Mouse (Mus musculus): ENCODE measurements at regions not wholly inside any gene's neighbourhood (a gene's known extent, or its start where the extent isn't known, plus 50 kb on each side); places are given as distances from the start of the nearest gene placed in this dataset.

DNA sequence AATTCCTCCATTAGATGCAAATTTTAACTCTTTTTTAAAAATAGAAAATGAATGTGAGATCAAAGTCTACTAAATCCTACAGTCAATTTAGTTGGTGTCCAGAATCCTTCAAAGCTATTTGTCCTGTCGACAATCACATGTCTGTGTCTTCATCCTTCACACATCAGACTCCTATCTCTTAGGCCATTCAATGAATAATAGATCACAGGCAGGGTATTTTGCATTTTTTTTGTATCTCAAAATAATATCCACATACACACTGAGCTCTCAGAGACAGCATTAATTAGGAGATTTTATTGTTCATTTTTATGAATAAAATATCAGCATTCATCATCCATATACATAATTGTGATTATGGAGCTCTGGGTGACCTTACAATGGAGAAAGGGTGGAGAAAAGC lies 427.2 kb downstream of the Hao1 start:
- Histone ChIP-seq H3K9ac (ENCODE audit: low read length) (no peak overlapping the region), H3K27me3 (replicated peaks; ENCODE audit: control insufficient read depth, insufficient read depth, low read length) (no peaks in the 10 kb centered on the region), H3K4me3 (ENCODE audit: low read depth, low read length) (no peak overlapping the region), H3K36me3 (ENCODE audit: control insufficient read depth, insufficient read depth, low read length) (no peaks in the 10 kb centered on the region), H3K9me3 (replicated peaks; ENCODE audit: control insufficient read depth, low read length) (no peaks in the 10 kb centered on the region), H3K4me1 (ENCODE audit: control insufficient read depth, insufficient read depth, low read length) (no peaks in the 10 kb centered on the region), H3K27ac (ENCODE audit: low read depth, low read length) (no peak overlapping the region), H3K4me2 (ENCODE audit: low read length) (no peak overlapping the region)
- ATAC-seq (no peak), DNase-seq (ENCODE audit: low spot score) (no peak)
- 80% methylated on average over 1 of the region's 1 CpGs for WGBS

DNA sequence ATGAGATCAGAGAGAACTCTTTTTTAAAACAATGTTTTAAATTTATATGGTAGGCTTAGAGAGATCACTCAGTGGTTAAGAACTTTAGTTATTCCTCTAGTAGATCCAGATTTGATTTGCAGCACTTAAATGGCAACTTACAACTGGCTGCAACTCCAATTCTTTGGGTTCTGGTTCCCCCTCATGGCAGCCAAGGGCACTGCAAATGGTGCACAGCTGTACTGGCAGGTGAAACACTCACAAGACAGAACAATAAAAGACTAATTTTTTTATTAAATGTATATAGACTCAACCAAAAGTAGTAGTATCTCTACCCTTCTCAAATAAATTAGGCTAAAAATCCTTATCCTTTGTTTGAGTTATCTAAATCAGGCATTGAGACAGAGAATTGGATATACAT lies 446.9 kb downstream of the Hao1 start:
- no peaks in the 10 kb centered on the region for H3K4me1 ChIP-seq (ENCODE audit: control insufficient read depth, insufficient read depth, low read length)
- no peaks in the 10 kb centered on the region for H3K27me3 ChIP-seq (replicated peaks; ENCODE audit: control insufficient read depth, insufficient read depth, low read length)
- no peak overlapping the region for H3K9ac ChIP-seq (ENCODE audit: low read length)
- DNase-seq (ENCODE audit: low spot score) = no peak
- no peak overlapping the region for H3K27ac ChIP-seq (ENCODE audit: low read depth, low read length)
- no peaks in the 10 kb centered on the region for H3K36me3 ChIP-seq (ENCODE audit: control insufficient read depth, insufficient read depth, low read length)
- no peak for ATAC-seq
- no peak overlapping the region for H3K4me3 ChIP-seq (ENCODE audit: low read depth, low read length)
- no peak overlapping the region for H3K4me2 ChIP-seq (ENCODE audit: low read length)
- H3K9me3 ChIP-seq (replicated peaks; ENCODE audit: control insufficient read depth, low read length) = no peaks in the 10 kb centered on the region

DNA sequence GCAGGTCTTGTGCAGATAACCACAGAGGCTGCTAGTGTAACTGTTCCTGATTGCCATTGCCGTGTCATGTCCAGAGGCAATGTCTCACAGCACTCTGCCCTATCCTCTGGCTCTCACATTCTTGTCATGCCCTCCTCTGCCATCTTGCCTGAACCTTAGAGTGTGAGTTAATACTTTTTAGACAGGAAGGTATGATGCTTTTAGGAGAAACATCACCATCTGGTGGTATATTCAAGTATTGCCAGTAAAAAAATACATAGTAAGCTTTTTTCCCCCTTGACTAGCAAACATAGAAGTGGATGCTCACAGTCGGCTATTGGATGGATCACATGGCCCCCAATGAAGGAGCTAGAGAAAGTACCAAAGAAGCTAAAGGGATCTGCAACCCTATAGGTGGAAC lies 465.8 kb downstream of the Hao1 start:
- H3K27me3 ChIP-seq (replicated peaks; ENCODE audit: control insufficient read depth, insufficient read depth, low read length) = no peaks in the 10 kb centered on the region
- ATAC-seq (no peak), DNase-seq (ENCODE audit: low spot score) (no peak)
- H3K9me3 ChIP-seq (replicated peaks; ENCODE audit: control insufficient read depth, low read length) = no peaks in the 10 kb centered on the region
- H3K4me3 ChIP-seq (ENCODE audit: low read depth, low read length) = no peak overlapping the region
- no peak overlapping the region for H3K4me2 ChIP-seq (ENCODE audit: low read length)
- H3K4me1 ChIP-seq (ENCODE audit: control insufficient read depth, insufficient read depth, low read length) = no peaks in the 10 kb centered on the region
- no peak overlapping the region for H3K9ac ChIP-seq (ENCODE audit: low read length)
- WGBS = 79% methylated on average over 2 of the region's 2 CpGs
- H3K27ac ChIP-seq (ENCODE audit: low read depth, low read length) = no peak overlapping the region
- H3K36me3 ChIP-seq (ENCODE audit: control insufficient read depth, insufficient read depth, low read length) = no peaks in the 10 kb centered on the region

DNA sequence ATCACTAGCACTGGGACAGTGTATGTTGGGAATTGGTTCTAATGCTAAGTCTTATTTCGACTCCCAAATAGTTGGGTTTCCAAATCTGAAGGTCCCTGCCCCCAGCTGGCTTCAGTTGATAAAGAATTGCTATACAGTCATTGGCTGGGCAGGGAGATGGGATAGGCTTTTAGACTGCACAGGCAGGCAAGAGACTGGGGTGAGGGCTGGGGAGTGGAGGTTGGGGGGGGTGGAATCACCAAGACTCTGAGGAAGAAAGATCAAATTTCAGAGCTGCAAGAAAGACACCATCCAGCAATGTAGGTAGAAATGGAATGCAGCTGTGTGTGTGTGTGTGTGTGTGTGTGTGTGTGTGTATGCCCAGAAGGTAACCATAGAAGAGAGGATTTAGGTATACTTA lies 474.0 kb downstream of the Hao1 start:
- WGBS = 74% methylated on average over 1 of the region's 1 CpGs

DNA sequence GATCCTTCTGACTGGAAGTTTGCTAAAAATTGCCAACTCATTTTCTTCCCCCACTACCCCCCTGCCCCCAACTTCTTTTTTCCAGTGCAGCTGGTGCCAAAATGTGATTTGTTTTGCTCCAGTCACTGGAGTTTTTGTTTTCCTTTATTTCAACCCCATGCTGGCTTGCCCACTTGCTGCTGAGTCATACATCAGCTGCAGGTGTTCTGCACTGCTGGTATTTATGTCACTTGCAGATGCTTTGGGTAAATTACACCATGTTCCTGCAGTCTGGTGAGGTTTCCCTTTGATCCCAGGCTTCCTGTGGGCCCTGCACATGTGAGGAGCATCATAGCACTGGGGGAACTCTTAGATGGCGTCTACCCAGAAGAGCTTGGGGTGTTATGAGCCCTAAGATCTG lies 476.2 kb downstream of the Hao1 start:
- ATAC-seq (no peak), DNase-seq (ENCODE audit: low spot score) (peak; percentile 1)
- H3K4me2 ChIP-seq (ENCODE audit: low read length) = no peak overlapping the region
- no peaks in the 10 kb centered on the region for H3K36me3 ChIP-seq (ENCODE audit: control insufficient read depth, insufficient read depth, low read length)
- H3K27me3 ChIP-seq (replicated peaks; ENCODE audit: control insufficient read depth, insufficient read depth, low read length) = no peaks in the 10 kb centered on the region
- no peaks in the 10 kb centered on the region for H3K4me1 ChIP-seq (ENCODE audit: control insufficient read depth, insufficient read depth, low read length)
- no peak overlapping the region for H3K4me3 ChIP-seq (ENCODE audit: low read depth, low read length)
- H3K9ac ChIP-seq (ENCODE audit: low read length) = no peak overlapping the region
- H3K9me3 ChIP-seq (replicated peaks; ENCODE audit: control insufficient read depth, low read length) = no peaks in the 10 kb centered on the region
- H3K27ac ChIP-seq (ENCODE audit: low read depth, low read length) = no peak overlapping the region
- WGBS = 72% methylated on average over 1 of the region's 1 CpGs

More for the DNA sequence above, 474.0 kb downstream of the Hao1 start:
- no peaks in the 10 kb centered on the region for H3K36me3 ChIP-seq (ENCODE audit: control insufficient read depth, insufficient read depth, low read length)
- ATAC-seq (no peak), DNase-seq (ENCODE audit: low spot score) (no peak)
- H3K4me3 ChIP-seq (ENCODE audit: low read depth, low read length) = no peak overlapping the region
- no peaks in the 10 kb centered on the region for H3K4me1 ChIP-seq (ENCODE audit: control insufficient read depth, insufficient read depth, low read length)
- no peaks in the 10 kb centered on the region for H3K27me3 ChIP-seq (replicated peaks; ENCODE audit: control insufficient read depth, insufficient read depth, low read length)
- no peaks in the 10 kb centered on the region for H3K9me3 ChIP-seq (replicated peaks; ENCODE audit: control insufficient read depth, low read length)
- H3K27ac ChIP-seq (ENCODE audit: low read depth, low read length) = no peak overlapping the region
- no peak overlapping the region for H3K4me2 ChIP-seq (ENCODE audit: low read length)
- no peak overlapping the region for H3K9ac ChIP-seq (ENCODE audit: low read length)

DNA sequence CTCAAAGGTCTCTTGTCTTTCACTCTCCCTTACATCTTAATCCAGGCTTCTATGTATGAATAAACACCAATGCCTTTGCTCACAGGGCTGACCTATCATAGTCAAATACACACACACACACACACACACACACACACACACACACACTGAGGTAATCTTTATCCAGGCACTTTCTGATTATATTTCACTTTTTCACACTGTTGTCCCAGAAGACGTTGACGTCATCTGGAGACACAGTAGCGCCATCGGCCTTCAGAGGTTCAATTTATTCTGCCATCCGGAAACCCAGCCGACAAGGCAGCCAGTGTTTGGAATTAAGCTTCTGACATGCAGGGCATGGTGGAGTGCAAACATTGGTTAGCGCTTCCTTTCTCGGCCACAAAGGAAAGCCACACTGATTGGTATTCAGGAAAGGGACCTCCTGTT lies 486.2 kb downstream of the Hao1 start:
- 34% methylated on average over 8 of the region's 8 CpGs for WGBS
- Histone ChIP-seq H3K4me2 (ENCODE audit: low read length) (no peak overlapping the region), H3K4me3 (ENCODE audit: low read depth, low read length) (no peak overlapping the region), H3K4me1 (ENCODE audit: control insufficient read depth, insufficient read depth, low read length) (no peaks in the 10 kb centered on the region), H3K36me3 (ENCODE audit: control insufficient read depth, insufficient read depth, low read length) (no peaks in the 10 kb centered on the region), H3K27me3 (replicated peaks; ENCODE audit: control insufficient read depth, insufficient read depth, low read length) (no peaks in the 10 kb centered on the region), H3K9me3 (replicated peaks; ENCODE audit: control insufficient read depth, low read length) (no peaks in the 10 kb centered on the region), H3K9ac (ENCODE audit: low read length) (no peak overlapping the region), H3K27ac (ENCODE audit: low read depth, low read length) (no peak overlapping the region)
- ATAC-seq = peak; percentile 79
- peak; percentile 58 for DNase-seq (ENCODE audit: low spot score)

DNA sequence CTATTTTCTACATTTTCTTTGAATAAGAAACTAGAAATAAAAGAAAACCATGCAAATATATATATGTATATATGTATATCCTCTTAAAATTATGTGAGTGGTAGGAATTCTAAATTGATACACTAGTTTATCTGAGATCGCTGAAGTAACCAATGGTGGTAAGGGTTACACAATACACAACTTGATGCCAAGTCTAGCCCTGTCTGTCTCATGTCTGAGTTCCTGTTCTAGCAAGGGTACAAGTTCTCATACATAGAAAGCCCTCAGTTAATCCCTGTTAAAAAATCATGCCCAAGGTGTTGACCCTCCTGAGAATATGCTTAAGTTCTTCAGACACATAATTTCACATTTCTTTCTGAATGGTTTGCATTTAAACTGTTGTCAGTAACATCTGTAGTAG lies 486.8 kb downstream of the Hao1 start:
- DNase-seq (ENCODE audit: low spot score) (no peak), ATAC-seq (no peak)
- no peaks in the 10 kb centered on the region for H3K9me3 ChIP-seq (replicated peaks; ENCODE audit: control insufficient read depth, low read length)
- WGBS = 96% methylated on average over 1 of the region's 1 CpGs
- no peak overlapping the region for H3K9ac ChIP-seq (ENCODE audit: low read length)
- no peak overlapping the region for H3K27ac ChIP-seq (ENCODE audit: low read depth, low read length)
- no peaks in the 10 kb centered on the region for H3K36me3 ChIP-seq (ENCODE audit: control insufficient read depth, insufficient read depth, low read length)
- no peaks in the 10 kb centered on the region for H3K4me1 ChIP-seq (ENCODE audit: control insufficient read depth, insufficient read depth, low read length)
- no peaks in the 10 kb centered on the region for H3K27me3 ChIP-seq (replicated peaks; ENCODE audit: control insufficient read depth, insufficient read depth, low read length)
- H3K4me3 ChIP-seq (ENCODE audit: low read depth, low read length) = no peak overlapping the region
- H3K4me2 ChIP-seq (ENCODE audit: low read length) = no peak overlapping the region

DNA sequence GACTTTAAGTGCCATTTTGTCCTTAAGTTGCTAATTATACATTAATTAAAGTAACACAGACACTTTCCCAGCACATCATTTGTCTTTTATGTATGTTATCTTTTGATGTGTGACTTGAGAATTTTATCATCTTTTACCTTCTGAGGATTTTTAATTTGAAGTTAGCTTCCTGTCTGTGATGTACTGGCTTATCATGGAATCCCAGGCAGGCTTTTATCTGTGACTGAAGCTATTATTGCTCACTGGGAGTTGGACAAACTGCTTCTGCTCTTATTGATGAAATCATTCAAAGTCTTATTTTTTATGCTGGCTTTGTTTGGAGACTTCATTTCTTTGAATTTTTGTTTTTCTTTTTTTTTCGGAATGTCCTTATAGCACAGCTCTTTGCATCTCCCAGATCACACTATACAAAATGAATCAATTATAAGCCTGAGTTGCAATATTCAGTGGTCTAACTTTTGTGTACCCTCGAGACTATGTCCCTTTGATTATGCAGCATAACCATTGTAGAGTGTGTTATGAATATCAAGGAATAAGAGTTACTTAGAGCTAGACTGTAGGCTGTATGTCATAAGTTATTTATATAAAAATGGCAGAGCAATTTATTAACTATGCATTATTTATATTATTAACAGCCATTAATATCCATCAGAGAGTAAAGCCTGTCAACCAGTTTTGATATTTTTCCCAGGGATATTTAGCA lies 494.1 kb downstream of the Hao1 start:
- H3K4me3 ChIP-seq (ENCODE audit: low read depth, low read length) = no peak overlapping the region
- H3K9me3 ChIP-seq (replicated peaks; ENCODE audit: control insufficient read depth, low read length) = no peaks in the 10 kb centered on the region
- H3K27ac ChIP-seq (ENCODE audit: low read depth, low read length) = no peak overlapping the region
- 82% methylated on average over 2 of the region's 2 CpGs for WGBS
- H3K4me2 ChIP-seq (ENCODE audit: low read length) = no peak overlapping the region
- H3K27me3 ChIP-seq (replicated peaks; ENCODE audit: control insufficient read depth, insufficient read depth, low read length) = no peaks in the 10 kb centered on the region
- DNase-seq (ENCODE audit: low spot score) (no peak), ATAC-seq (no peak)
- H3K36me3 ChIP-seq (ENCODE audit: control insufficient read depth, insufficient read depth, low read length) = no peaks in the 10 kb centered on the region
- H3K9ac ChIP-seq (ENCODE audit: low read length) = no peak overlapping the region
- H3K4me1 ChIP-seq (ENCODE audit: control insufficient read depth, insufficient read depth, low read length) = no peaks in the 10 kb centered on the region

DNA sequence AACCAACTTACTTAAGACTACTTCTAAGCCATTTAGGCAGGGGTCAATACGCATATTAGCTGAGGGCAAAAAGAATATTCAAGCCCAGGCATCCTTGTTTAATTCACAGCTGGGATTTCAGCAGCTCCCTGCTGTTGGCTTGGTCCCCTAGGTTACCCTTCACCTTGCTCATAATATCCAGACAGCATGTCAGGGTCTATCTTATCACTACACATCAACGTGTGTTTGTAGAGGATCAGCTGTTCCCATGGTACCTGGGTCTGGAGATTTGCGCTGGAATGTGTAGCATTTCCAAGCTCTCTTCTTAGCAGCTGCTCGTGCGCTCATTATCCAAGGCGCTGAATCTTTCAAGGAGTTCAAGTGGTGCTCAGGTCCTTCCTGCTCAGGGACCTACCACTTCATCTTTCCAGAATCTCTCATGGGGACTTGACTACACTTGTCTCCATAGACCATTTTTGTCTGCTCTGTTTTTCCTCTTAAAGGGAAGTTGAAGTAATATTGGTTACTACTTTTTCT lies 484.5 kb downstream of the Bmp2 start:
- Histone ChIP-seq H3K27me3 (replicated peaks; ENCODE audit: control insufficient read depth, insufficient read depth, low read length) (no peaks in the 10 kb centered on the region), H3K9me3 (replicated peaks; ENCODE audit: control insufficient read depth, low read length) (no peaks in the 10 kb centered on the region), H3K4me2 (ENCODE audit: low read length) (no peak overlapping the region), H3K4me3 (ENCODE audit: low read depth, low read length) (no peak overlapping the region), H3K9ac (ENCODE audit: low read length) (no peak overlapping the region), H3K4me1 (ENCODE audit: control insufficient read depth, insufficient read depth, low read length) (no peaks in the 10 kb centered on the region), H3K36me3 (ENCODE audit: control insufficient read depth, insufficient read depth, low read length) (no peaks in the 10 kb centered on the region), H3K27ac (ENCODE audit: low read depth, low read length) (no peak overlapping the region)
- ATAC-seq (no peak), DNase-seq (ENCODE audit: low spot score) (no peak)
- WGBS = 76% methylated on average over 6 of the region's 6 CpGs

Data from forebrain, embryonic 14.5 days (tissue).